Mouse (Mus musculus) heart, embryonic 14.5 days (tissue): ENCODE measurements at regions not wholly inside any gene's neighbourhood (a gene's known extent, or its start where the extent isn't known, plus 50 kb on each side); places are given as distances from the start of the nearest gene placed in this dataset.

Source experiments
- ATAC-seq: fragments of 200-750 bp; cut with Nextera tagmentation; 2 replicates; pipeline ENCODE4 v1.8.0; 2017; ENCODE audit warnings: low read depth, moderate TSS enrichment; ENCODE audit not compliant: insufficient number of reproducible peaks, insufficient read depth, low FRiP score
- H3K27ac ChIP-seq, 2 experiments: fragments of 200-500 bp in 1 of 2; fragments of 300-500 bp in 1 of 2; sonication (generic) in 1 of 2; replicated peaks in 1 of 2; 2 replicates each; pipeline ENCODE4 v1.5.1; 2012 to 2014; ENCODE audit warnings: low read depth in 2 of 2, low read length in 2 of 2, control low read depth in 1 of 2, mild to moderate bottlenecking in 1 of 2, mixed read lengths in 1 of 2; ENCODE audit not compliant: control insufficient read depth in 1 of 2, insufficient read depth in 1 of 2
- H3K27me3 ChIP-seq: fragments of 300-500 bp; sonication (generic); 2 replicates; pipeline ENCODE4 v1.6.1; 2014; ENCODE audit warnings: mild to moderate bottlenecking, low read length, control low read depth; ENCODE audit not compliant: control insufficient read depth, insufficient read depth
- H3K36me3 ChIP-seq: fragments of 300-500 bp; sonication (generic); 2 replicates; pipeline ENCODE4 v1.6.1; 2014; ENCODE audit warnings: mild to moderate bottlenecking, control low read depth, low read length, mixed read lengths; ENCODE audit not compliant: control insufficient read depth, insufficient read depth
- H3K4me1 ChIP-seq, 2 experiments: fragments of 200-500 bp in 1 of 2; fragments of 300-500 bp in 1 of 2; sonication (generic) in 1 of 2; 2 replicates each; pipeline ENCODE4 v1.6.1; 2012 to 2014; ENCODE audit warnings: low read length in 2 of 2, control low read depth in 1 of 2, mixed read lengths in 1 of 2; ENCODE audit not compliant: control insufficient read depth in 2 of 2, insufficient read depth in 2 of 2
- H3K4me2 ChIP-seq: fragments of 300-500 bp; sonication (generic); 2 replicates; pipeline ENCODE4 v1.6.1; 2014; ENCODE audit warnings: mild to moderate bottlenecking, low read length
- H3K4me3 ChIP-seq, 2 experiments: fragments of 200-500 bp in 1 of 2; fragments of 300-500 bp in 1 of 2; sonication (generic) in 1 of 2; 2 replicates each; pipeline ENCODE4 v1.5.1; 2012 to 2014; ENCODE audit warnings: low read length in 2 of 2, mild to moderate bottlenecking in 2 of 2, control low read depth in 1 of 2, low read depth in 1 of 2, moderate library complexity in 1 of 2; ENCODE audit not compliant: control insufficient read depth in 1 of 2, insufficient read depth in 1 of 2
- H3K9ac ChIP-seq: fragments of 300-500 bp; sonication (generic); 2 replicates; pipeline ENCODE4 v1.6.1; 2014; ENCODE audit warnings: mild to moderate bottlenecking, low read length
- H3K9me3 ChIP-seq: fragments of 300-500 bp; sonication (generic); 2 replicates; pipeline ENCODE4 v1.6.1; 2016; ENCODE audit warnings: low read length, control low read depth; ENCODE audit not compliant: control insufficient read depth
- WGBS: fragments of 180-500 bp; shearing (Covaris S2); extraction: QIAGEN DNeasy Blood & Tissue Kit; methylation state at CpG from one replicate; pipeline ENCODE4 v1.1.7; 2014; 5-methylcytosine and 5-hydroxymethylcytosine counted together

DNA sequence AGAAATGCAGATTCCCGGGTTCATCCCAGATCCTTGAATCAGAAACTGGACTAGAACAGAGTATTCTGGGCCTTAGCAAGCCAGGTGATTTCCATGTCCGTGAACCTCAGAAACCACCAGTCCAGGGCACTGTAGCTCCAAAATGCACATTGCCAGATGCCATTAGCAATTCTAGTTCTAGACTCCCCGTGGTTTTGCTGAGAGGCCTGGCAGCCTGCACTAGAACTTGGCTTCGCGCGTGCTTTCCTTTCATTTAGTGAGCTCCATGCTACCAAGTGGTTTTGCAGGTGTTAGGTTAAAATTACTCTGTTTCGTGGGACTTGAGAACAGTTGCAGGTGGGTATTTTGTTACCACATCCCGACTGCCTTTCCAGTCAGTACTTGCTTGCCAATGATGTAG is 876.0 kb downstream of the Ntrk3 start:
- Histone ChIP-seq H3K9ac (no peak overlapping the region), H3K27me3 (no peaks in the 10 kb centered on the region), H3K9me3 (no peaks in the 10 kb centered on the region), H3K36me3 (no peaks in the 10 kb centered on the region), H3K27ac (no peak overlapping the region), H3K4me2 (no peak overlapping the region), H3K4me3 (no peak overlapping the region), H3K4me1 (peaks cover 6 to 14% of the 10 kb centered on the region in 2 experiments)
- no peak for ATAC-seq
- WGBS: 84% methylated on average over 8 of the region's 8 CpGs

- no peaks in the 10 kb centered on the region for H3K27me3 ChIP-seq
- H3K4me1 ChIP-seq: peaks cover 6 to 14% of the 10 kb centered on the region in 2 experiments
- peak overlapping the region; percentile 26 for H3K4me2 ChIP-seq
- peak overlapping the region in 1 of 2 experiments; percentile 16; a peak in 3 of 4 replicates for H3K27ac ChIP-seq
- no peak for ATAC-seq
- 61% methylated on average over 4 of the region's 4 CpGs for WGBS
- no peaks in the 10 kb centered on the region for H3K36me3 ChIP-seq
- no peak overlapping the region for H3K4me3 ChIP-seq
- H3K9me3 ChIP-seq: no peaks in the 10 kb centered on the region
- H3K9ac ChIP-seq: no peak overlapping the region
These were observed 879.4 kb downstream of the Ntrk3 start for GRCm38 (mm10) chr7:77858436-77858835.

DNA sequence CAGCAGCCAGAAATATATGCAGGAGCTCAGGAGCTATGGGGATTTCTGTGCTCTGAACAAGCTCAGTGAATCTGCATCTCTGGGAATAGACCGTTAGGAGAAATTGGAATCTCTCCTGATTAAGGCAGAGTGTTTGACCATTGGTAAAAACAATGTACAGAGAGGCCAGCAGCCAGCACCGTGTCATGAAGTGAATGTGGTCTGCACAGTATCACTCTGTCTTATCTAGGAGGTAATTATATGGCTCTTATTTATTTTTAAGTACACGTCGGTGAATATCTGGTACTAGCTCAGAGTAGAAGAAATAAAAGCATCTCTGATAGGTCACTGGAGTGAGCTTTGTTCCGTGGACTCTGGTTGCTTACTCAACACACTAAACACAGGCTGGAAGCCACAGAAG is 879.8 kb downstream of the Ntrk3 start:
- H3K36me3 ChIP-seq: no peaks in the 10 kb centered on the region
- peaks cover 6 to 14% of the 10 kb centered on the region in 2 experiments for H3K4me1 ChIP-seq
- peak overlapping the region; percentile 16 to 19; a peak in 3 of 4 replicates for H3K27ac ChIP-seq
- H3K4me3 ChIP-seq: no peak overlapping the region
- H3K9ac ChIP-seq: no peak overlapping the region
- H3K9me3 ChIP-seq: no peaks in the 10 kb centered on the region
- no peaks in the 10 kb centered on the region for H3K27me3 ChIP-seq
- peak overlapping the region; percentile 26 for H3K4me2 ChIP-seq
- WGBS: 12% methylated on average over 5 of the region's 5 CpGs
- peak; percentile 80; the same call in 1 of the 2 replicates for ATAC-seq

DNA sequence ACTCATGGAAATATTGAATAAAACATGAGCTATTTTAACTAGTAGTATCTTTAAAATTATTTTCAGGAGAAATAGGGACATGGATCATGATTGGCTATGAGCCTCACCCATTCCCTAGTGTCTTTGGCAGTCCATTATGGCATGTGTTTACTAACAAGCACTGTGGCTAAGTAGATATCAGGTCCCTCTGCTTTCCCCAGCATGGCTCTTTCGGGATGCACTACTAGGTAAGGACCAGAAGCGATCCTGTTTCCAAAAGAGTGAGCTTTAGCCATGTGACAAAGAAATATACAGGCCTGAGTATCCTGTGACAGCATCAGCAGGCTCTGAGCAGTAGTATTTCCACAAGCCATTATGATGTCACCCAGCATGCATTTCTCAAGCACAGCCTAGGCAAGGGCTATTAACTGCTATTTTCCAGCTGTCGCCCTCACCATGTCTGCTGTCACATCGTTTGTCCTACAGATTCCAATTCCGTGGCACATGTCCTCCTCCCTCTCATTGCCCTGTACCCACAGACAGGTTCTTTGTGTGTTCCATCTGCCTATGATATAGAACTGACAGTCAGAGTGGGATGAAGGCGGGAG is 882.1 kb downstream of the Ntrk3 start:
- Histone ChIP-seq H3K4me3 (no peak overlapping the region), H3K27ac (no peak overlapping the region), H3K9me3 (no peaks in the 10 kb centered on the region), H3K27me3 (no peaks in the 10 kb centered on the region), H3K36me3 (no peaks in the 10 kb centered on the region), H3K4me1 (peaks cover 6 to 14% of the 10 kb centered on the region in 2 experiments), H3K4me2 (no peak overlapping the region), H3K9ac (no peak overlapping the region)
- 61% methylated on average over 6 of the region's 6 CpGs for WGBS
- ATAC-seq: no peak

DNA sequence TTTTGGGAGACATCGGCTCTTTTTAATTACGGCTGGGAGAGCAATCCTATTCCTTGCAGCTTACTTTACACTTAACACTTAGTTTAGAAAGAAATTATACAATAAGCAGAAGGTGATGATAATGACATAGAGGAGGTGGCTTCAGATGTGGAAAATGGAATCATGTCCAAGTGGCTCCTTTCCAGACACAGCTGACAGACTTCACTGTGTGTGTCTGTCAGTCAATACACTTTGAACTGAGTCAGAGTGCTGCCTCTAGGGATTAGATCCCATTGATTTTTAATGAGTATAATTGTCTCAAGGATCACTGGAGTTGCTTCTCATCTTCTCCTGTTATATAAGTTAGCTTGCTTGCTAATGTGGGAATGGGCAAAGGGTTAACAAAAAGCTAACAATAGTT is 882.7 kb downstream of the Ntrk3 start:
- H3K9me3 ChIP-seq: no peaks in the 10 kb centered on the region
- H3K9ac ChIP-seq: no peak overlapping the region
- H3K4me3 ChIP-seq: no peak overlapping the region
- WGBS: 83% methylated on average over 2 of the region's 2 CpGs
- no peaks in the 10 kb centered on the region for H3K27me3 ChIP-seq
- no peaks in the 10 kb centered on the region for H3K36me3 ChIP-seq
- ATAC-seq: no peak
- peaks cover 6 to 14% of the 10 kb centered on the region in 2 experiments for H3K4me1 ChIP-seq
- no peak overlapping the region for H3K4me2 ChIP-seq
- no peak overlapping the region for H3K27ac ChIP-seq

DNA sequence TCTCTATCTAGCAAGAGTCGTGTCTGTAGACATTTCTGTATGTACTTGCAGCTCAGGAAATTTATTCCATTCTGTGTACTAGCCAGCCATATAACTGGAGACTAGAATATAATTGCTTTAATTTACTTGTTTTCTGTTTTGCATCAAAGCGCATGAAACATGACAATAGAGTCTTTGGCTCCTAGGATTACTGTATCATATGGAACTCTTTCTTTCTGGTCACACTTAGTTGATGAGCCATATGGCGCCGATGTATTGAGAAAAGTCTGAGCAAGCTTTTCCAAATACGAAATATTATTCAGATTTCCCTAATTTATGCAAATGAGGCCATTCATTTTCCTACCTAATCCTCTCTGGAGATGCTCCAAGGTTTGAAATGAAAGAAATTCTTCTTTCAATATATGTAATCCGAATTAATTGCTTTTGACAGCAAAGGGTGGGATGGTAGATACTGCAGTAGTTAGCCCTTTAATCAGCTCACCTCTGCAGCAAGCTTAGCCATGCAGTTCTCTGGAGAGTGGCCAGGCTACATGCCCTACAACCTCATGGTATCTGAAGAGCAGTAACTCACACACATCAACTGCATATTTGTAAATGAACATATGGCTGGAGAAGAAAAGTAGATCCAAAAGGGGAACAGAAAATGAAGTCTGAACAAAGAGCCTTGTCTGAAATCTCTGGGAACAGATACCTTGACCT is 913.4 kb downstream of the Ntrk3 start:
- Histone ChIP-seq H3K4me1 (no peaks in the 10 kb centered on the region), H3K9ac (no peak overlapping the region), H3K27me3 (no peaks in the 10 kb centered on the region), H3K36me3 (no peaks in the 10 kb centered on the region), H3K9me3 (no peaks in the 10 kb centered on the region), H3K4me3 (no peak overlapping the region), H3K27ac (no peak overlapping the region), H3K4me2 (no peak overlapping the region)
- WGBS: 78% methylated on average over 6 of the region's 6 CpGs
- ATAC-seq: no peak

- H3K36me3 ChIP-seq: no peaks in the 10 kb centered on the region
- H3K4me3 ChIP-seq: no peak overlapping the region
- WGBS: 26% methylated on average over 2 of the region's 2 CpGs
- no peak overlapping the region for H3K27ac ChIP-seq
- ATAC-seq: no peak
- no peaks in the 10 kb centered on the region for H3K9me3 ChIP-seq
- no peak overlapping the region for H3K4me2 ChIP-seq
- no peaks in the 10 kb centered on the region for H3K27me3 ChIP-seq
- no peaks in the 10 kb centered on the region for H3K4me1 ChIP-seq
- H3K9ac ChIP-seq: no peak overlapping the region
These were observed 925.5 kb downstream of the Ntrk3 start for GRCm38 (mm10) chr7:77812052-77812903.
